Mouse (Mus musculus) G1E-ER4 (cell line): ENCODE measurements around the gene Gm17662. TPM values are rescaled to one million over a fixed set of nuclear protein-coding genes. Genes with fewer than 3 reads are reported as not detected.

Experiments
- GATA1 ChIP-seq: IDR thresholded peaks from one replicate; pipeline ENCODE4 v1.8.0; 2012; ENCODE audit warnings: low read length, inconsistent platforms
- polyA plus RNA-seq: library from polyadenylated mRNA; stranded (reverse); fragments of >175 nt; gene quantifications from 2 replicates; pipeline ENCODE4 v1.2.3, GENCODE M21; 2012

Gene Gm17662
- polyA plus RNA-seq, 1 experiment = not detected

DNA sequence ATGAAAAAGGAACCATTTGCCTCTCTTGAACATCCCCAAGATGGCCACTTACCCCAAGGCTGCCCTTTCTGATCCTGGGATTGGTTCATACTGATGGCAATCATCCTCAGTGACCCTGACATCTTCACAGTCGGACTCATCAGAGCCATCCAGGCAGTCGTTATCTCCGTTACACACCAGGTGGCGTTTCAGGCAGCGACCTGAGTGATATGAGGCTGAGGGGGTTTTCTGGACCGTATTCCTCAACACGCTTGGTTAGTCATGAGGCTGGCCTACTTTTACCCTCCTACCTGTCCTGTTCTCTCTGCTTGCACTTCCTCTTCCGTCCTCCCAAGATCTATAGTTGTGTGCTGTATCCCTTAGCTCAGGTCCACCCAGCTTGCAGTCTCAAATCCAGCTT is 4.1 kb downstream of the Gm17662 start:
- TF ChIP-seq GATA1 = no peak

DNA sequence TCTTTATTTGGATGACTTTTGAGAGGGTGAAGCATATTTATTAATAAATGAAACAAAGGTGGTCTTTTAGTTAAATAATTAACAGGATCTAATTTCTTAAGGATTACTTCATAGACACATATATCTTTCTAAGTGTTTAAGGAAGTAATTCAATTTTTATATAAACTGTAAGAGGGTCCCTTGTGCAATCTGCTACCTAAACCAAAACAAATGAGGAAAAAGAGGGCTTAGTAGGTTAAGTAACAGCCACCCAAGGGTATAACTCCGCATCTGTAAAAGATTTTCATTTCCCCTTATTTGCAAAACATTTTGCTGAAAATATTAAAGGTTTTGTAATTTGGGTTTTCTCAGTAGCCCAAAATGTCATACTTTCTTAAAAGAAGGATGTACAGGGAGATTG is 7.3 kb downstream of the Gm17662 start:
- TF ChIP-seq GATA1 = no peak

DNA sequence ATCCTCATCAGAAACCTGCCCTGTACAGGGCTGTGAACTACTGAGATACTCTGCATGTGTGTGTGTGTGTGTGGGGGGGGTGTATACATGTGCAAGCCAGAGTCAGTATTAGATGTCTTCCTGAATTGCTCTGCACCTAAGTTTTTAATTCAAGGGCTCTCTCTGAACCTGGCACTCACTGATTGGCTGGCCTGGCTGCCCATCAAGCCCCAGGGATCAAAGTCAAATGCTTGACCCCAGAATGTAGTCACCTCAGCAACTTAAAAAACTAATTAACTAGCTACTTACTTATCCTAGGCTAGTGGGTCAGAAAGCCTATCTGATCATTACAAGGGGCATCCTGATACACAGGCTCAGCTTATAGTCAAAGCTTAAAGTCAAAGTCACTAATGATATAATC is 12.5 kb downstream of the Gm17662 start:
- TF ChIP-seq GATA1 = no peak

DNA sequence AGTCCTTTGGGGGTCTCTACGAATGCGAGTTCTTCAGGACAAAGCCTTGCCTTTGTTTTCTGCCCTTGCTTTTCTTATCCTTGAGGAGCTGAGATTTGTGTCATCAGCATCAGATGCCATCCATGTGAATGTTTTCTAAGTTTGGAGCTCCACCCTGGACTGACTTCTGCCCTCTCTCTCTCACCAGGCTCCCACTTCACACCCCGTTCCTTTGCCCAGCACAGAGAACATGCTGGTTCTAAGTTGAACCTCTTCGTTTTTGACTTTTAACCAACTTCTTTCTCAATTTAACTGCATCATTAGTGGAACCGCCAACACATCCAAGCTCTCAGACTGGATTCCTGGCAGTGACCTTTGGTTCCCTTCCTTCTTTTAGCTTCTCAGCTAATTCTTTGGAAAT is 13.1 kb downstream of the Gm17662 start:
- no peak for TF ChIP-seq GATA1

DNA sequence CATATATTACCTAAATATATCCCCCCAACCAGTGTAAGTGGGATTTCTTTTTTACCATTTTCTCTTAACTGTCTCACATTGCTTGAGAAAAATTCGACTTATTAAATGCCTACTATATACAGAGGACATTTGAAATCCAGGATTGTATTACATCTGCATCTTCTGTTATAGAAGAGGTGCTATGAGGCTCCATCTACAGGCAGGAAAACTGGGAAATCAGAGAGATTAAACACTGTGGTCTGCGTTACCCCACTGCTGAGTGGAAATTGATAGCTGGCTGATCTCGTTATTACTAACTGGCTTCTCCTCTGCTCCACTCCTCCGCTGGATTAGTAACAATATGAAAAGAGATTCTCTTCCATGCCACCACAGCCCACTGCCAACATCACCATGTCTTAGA is 18.7 kb downstream of the Gm17662 start:
- TF ChIP-seq GATA1 = no peak

DNA sequence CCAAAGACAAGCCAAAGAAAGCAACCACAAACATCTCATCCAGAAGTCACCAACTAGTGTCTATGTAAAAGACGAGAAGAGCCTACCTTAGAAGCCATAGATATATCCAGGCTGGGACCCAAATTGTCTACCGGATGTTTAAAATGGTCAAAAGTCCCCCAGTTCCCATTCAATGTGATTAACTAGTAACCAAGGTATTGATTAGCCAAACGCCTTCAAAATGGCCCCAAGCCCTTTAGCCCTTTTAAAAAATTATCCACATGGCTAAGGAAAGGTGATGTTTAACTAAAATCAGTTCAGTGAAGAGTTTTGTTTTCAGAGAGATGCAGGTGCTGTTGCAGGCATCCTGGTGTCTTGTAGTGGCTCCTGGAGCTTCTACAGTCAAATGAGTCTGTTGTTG is 19.2 kb downstream of the Gm17662 start, which contains the start of gene C8a:
Gene C8a, minus strand, starts transcription at position 76 of the 400 bp plus-strand sequence.
- no peak for TF ChIP-seq GATA1

DNA sequence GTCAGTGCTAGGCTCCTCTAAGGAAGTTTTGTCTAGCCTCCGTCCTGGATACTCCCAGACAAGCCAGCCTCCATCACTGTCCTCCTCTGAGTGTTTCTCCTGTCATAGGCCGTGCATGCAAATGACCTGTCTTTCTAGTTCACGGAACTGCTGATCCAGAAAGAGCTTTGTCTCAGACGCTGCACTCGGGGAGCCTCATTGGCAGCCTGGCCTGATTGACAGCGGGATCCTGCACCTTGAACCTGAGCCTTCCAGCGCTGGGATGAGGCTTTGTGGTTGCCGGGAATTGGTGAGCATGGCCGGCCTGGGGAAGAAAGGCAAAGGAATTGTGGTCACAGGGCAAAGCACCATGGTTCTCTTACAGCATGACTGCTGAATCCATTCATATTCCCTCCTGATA is 30.4 kb downstream of the Gm17662 start:
- no peak for TF ChIP-seq GATA1

DNA sequence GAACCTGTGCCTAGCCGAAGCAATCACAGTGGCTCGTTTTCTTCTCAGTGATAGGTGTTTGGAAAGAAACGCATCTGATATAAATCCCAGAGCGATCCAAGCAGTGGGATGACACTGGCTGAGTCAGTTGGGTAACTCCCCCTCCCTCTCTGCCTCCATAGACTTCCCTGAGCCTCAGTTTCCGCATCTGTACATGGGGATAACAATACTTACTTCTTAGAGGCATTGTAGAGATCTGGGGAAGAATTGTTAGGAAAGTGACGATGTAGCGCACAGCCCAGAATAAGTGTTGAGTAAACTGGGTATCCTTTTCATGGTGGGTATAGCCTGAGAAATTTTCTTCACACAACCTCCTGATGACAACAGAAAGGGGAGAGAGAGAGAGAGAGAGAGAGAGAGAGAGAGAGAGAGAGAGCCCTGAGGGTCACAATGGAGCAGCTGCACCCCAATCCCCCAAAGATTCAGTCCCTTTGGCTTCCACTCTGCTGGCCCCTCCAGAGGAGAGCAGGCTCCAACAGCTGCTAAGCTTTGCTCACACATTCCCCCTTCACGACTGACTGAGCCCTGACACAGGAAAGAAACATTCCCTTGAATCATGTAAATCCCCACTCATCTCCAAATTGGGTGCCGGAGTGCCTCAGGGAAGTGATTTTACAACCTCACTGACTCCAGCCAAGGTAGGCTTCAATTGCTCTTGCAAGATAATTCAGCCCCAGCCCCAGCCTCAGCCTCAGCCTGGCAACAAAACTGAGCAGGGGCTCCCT is 31.6 kb downstream of the Gm17662 start:
- no peak for TF ChIP-seq GATA1

DNA sequence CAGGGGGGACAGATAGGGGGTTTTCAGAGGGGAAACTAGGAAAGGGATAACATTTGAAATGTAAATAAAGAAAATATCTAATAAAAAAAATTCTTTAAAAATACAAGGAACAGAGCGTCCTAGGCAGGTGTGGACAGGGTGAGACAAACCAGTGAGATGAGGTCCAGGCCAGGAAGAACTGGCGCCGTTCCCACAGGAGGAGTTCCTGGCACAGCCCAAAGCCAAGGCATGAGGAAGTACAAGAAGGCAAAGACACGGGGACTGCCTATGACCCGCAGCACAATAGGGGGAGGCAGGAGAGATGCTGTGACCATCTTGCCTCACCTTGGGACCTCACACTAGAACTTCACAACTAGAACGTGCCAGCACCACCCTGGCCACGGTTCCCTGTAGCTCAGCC is 34.6 kb downstream of the Gm17662 start:
- no peak for TF ChIP-seq GATA1

DNA sequence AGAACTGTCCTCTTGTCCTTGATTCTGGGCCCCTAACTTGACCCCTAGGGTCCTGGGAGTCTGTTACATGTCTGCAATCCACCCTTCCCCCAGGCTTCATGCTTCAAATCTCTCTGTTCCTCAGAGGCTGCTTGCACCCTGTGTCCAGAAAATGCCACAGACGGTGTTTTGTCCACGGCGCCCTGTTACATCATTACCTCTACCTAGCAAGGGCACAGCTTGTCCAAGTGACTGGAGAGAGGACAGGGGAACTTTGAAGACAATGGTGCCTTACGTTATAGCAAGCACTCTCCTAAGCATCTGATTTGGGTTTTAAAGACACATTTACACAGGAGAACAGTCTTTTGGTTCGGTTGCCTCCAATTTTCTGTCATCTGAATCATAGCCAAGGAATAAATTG is 36.5 kb downstream of the Gm17662 start:
- TF ChIP-seq GATA1 = no peak

DNA sequence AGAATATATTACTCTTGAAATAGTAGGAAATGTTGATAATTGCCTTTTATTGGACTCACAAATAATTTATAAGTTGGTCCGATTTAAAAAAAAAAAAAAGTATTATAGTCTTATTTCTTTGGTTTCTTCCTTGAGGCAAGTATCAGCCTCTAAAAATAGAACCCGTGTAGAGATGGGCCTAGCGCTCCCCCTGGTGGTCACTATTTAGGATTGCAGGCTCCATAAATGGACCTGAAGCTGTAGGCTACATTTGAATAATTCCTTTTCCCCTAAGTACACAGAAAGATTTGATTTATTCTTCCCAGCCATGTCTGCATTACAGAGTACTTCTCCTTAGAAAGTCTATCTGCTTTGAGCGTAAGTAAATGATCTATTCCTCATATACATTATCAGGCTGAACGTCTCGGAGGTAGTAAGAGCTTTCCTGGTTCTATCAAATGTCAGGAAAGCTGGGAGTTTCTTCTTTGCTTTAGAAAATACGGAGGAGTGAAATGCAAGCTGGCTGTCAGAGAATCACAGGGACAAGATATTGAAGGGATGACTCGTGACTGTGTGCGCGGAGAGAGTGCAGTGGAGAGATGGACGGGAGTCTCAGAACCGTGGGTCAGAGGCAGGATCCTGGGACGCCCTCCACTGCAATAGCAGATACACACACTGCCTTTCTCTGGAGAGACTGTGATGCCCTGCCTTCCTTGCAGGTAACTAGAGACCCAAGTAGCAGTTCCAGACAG is 37.0 kb downstream of the Gm17662 start:
- no peak for TF ChIP-seq GATA1

DNA sequence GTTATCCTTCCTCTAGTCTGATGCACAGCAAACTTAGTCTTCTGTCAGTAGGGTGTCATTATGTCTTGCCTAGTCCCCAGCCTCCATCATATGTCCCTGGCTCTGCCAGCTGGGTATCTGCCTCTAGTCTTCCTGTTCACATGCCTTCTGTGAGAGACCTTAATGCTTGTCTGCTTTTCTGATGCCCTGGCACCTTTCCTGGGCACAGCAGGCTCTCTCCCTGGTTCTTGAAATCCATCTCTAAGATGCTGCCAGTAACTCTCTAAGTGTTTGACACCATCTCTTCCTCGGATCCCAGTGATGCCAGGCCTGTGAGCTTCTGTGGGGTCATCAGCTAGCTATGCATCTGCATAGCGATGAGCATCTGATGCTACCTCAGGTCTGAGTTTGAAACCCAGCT is 45.7 kb downstream of the Gm17662 start:
- TF ChIP-seq GATA1 = no peak

DNA sequence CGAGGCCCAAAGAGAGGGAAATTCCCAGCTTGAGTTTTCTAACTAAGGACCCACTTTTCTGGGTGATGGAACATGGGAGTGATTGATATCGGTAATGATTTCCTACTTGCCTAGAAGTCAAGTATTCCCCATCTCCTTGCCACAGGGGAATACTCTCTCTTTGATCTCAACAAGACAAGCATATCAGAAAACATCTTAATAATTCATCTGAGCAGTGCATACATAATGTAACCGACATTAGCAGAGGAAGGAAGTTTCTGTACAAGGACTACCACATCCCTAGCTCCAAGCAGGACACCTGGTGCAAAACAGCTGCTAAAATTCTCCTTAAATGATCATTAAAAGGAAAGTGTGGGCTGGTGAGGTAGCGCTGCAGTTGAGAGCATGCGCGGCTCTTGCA is 47.9 kb downstream of the Gm17662 start:
- TF ChIP-seq GATA1 = no peak

Other genes with a start within 250 kb of the Gm17662 start
- not detected in 2 replicates for gene C8b, start 91.0 kb upstream of the Gm17662 start, polyA plus RNA-seq
- gene C8a, start 19.1 kb downstream of the Gm17662 start, polyA plus RNA-seq = not detected in 2 replicates
- not detected in 2 replicates for gene Fyb2, start 56.1 kb downstream of the Gm17662 start, polyA plus RNA-seq